Mouse (Mus musculus) myocyte (in vitro differentiated cells): Measurements from ENCODE around the gene Hcfc1. TPM values are rescaled to one million over a fixed set of nuclear protein-coding genes. Genes with fewer than 3 reads are reported as not detected.

Experiments
- H3K27me3 ChIP-seq: one replicate; pipeline ENCODE4 v1.6.1; 2011; ENCODE audit not compliant: control insufficient read depth, insufficient read depth, insufficient read length
- H3K36me3 ChIP-seq: one replicate; pipeline ENCODE4 v1.6.1; 2011; ENCODE audit not compliant: control insufficient read depth, insufficient read depth
- H3K4me2 ChIP-seq: one replicate; pipeline ENCODE4 v1.6.1; 2011; ENCODE audit warnings: low read depth, control low read depth
- H3K4me3 ChIP-seq: one replicate; pipeline ENCODE4 v1.5.1; 2011; ENCODE audit warnings: mild to moderate bottlenecking, control low read depth, moderate library complexity
- H3K79me2 ChIP-seq: one replicate; pipeline ENCODE4 v1.6.1; 2011; ENCODE audit not compliant: control insufficient read depth, insufficient read depth
- H3ac ChIP-seq: one replicate; pipeline ENCODE4 v1.6.1; 2011; ENCODE audit not compliant: control insufficient read depth, insufficient read length
- CEBPB ChIP-seq: IDR thresholded peaks from 2 replicates; pipeline ENCODE4 v1.6.1; 2011; ENCODE audit warnings: mild to moderate bottlenecking, moderate library complexity; ENCODE audit not compliant: poor library complexity, insufficient read depth, severe bottlenecking
- E2F4 ChIP-seq: IDR thresholded peaks from one replicate; pipeline ENCODE4 v1.6.1; 2011; ENCODE audit warnings: mild to moderate bottlenecking, control low read depth, moderate library complexity; ENCODE audit not compliant: insufficient read depth
- MAX ChIP-seq: IDR thresholded peaks from one replicate; pipeline ENCODE4 v1.6.1; 2011; ENCODE audit warnings: low read depth, mild to moderate bottlenecking, control low read depth
- MYOD1 ChIP-seq, 3 experiments: IDR thresholded peaks; one replicate each; pipeline ENCODE4 v1.6.1; 2011; ENCODE audit warnings: control low read depth in 2 of 3, low read depth in 2 of 3, mild to moderate bottlenecking in 2 of 3, moderate library complexity in 1 of 3; ENCODE audit not compliant: insufficient read length in 2 of 3, control insufficient read depth in 1 of 3
- MYOG ChIP-seq, 3 experiments: IDR thresholded peaks; one replicate each; pipeline ENCODE4 v1.6.1; 2011; ENCODE audit warnings: control low read depth in 2 of 3, low read depth in 2 of 3, mild to moderate bottlenecking in 2 of 3; ENCODE audit not compliant: insufficient read length in 2 of 3, control insufficient read depth in 1 of 3, insufficient read depth in 1 of 3
- POLR2A ChIP-seq: IDR thresholded peaks from one replicate; pipeline ENCODE4 v1.6.1; 2011; ENCODE audit warnings: low read depth, mild to moderate bottlenecking, control low read depth, moderate library complexity; ENCODE audit not compliant: insufficient read length
- POLR2AphosphoS2 ChIP-seq: IDR thresholded peaks from one replicate; pipeline ENCODE4 v1.6.1; 2011; ENCODE audit warnings: low read depth, control low read depth; ENCODE audit not compliant: insufficient read length
- REST ChIP-seq: IDR thresholded peaks from one replicate; pipeline ENCODE4 v1.6.1; 2011; ENCODE audit warnings: mild to moderate bottlenecking, control low read depth, moderate library complexity; ENCODE audit not compliant: insufficient read depth, insufficient read length
- SRF ChIP-seq: IDR thresholded peaks from one replicate; pipeline ENCODE4 v1.6.1; 2011; ENCODE audit warnings: low read depth; ENCODE audit not compliant: control insufficient read depth, insufficient read length
- TCF12 ChIP-seq: IDR thresholded peaks from one replicate; pipeline ENCODE4 v1.6.1; 2011; ENCODE audit warnings: mild to moderate bottlenecking, control low read depth; ENCODE audit not compliant: poor library complexity, insufficient read depth, severe bottlenecking
- TCF3 ChIP-seq: IDR thresholded peaks from one replicate; pipeline ENCODE4 v1.6.1; 2011; ENCODE audit warnings: low read depth, control low read depth; ENCODE audit not compliant: insufficient read length
- USF1 ChIP-seq: IDR thresholded peaks from one replicate; pipeline ENCODE4 v1.6.1; 2011; ENCODE audit warnings: low read depth, mild to moderate bottlenecking, control low read depth, moderate library complexity
- polyA plus RNA-seq: library from polyadenylated mRNA; unstranded; fragments of >200 nt; fragmentation: generic; extraction: Trizol; gene quantifications from one replicate; pipeline ENCODE4 v1.2.1, GENCODE M21; 2012; ENCODE audit warnings: missing spikeins

Gene Hcfc1
- polyA plus RNA-seq, 1 experiment: 38.1 TPM

DNA sequence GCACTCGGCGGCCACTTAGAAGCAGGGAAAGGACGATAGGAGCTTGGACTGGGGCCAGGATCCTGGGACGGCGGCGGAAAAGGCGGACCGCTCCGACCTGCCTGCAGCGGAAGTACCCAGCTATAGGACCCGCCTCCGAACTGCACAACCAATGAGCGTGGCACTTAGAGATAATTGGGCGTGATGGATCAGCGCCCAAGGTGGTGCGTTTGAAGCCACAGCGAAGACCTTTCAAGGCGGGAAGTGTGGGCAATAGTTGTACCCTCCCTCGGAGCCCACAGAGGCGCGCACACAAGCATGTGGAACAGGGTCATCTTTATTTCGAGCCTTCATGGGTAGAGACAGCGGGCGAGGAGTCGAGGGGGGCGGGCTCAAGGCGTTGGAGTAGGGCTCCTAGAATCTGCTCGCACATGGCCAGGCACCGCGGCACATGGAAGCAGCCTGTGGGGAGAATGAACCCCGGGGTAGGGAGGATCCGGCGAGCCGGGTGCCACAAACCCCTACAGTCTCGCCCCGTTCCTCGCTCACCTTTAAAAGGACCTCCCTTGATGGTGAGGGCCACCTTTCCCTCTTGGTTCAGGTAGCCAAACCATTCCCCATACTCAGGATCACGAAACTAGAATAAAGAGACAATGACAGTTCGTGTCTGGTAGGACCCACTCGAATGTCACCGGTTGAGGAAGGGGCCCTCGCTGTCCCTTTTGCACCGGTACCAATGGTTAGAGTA lies 44.2 kb downstream of the Hcfc1 start, which contains the start of the genes Arhgap4 and Naa10:
Arhgap4 (minus strand) TSS at position 48 of the 727 bp plus-strand sequence.
Naa10 (minus strand) TSS at position 122 of the 727 bp plus-strand sequence.
- Histone ChIP-seq H3K27me3 (no peaks in the 10 kb centered on the region), H3K79me2 (peaks cover 6% of the 10 kb centered on the region), H3ac (peak within 1 kb of the TSS; percentile 35), H3K4me3 (peak within 1 kb of the TSS; percentile 53), H3K4me2 (peak within 1 kb of the TSS; percentile 86), H3K36me3 (no peaks in the 10 kb centered on the region)
- TF ChIP-seq MYOD1 (IDR thresholded peaks at IDR 0.05; ENCODE audit: control insufficient read depth in 1 of 3, insufficient read length in 2 of 3, low read depth in 2 of 3) (no peak), POLR2AphosphoS2 (peak; percentile 79), CEBPB (no peak), TCF3 (no peak), TCF12 (no peak), E2F4 (no peak), SRF (no peak), MAX (no peak), USF1 (no peak), MYOG (IDR thresholded peaks at IDR 0.05; ENCODE audit: control insufficient read depth in 1 of 3, insufficient read depth in 1 of 3, insufficient read length in 2 of 3, low read depth in 2 of 3) (no peak), POLR2A (peak; percentile 51), REST (no peak)

DNA sequence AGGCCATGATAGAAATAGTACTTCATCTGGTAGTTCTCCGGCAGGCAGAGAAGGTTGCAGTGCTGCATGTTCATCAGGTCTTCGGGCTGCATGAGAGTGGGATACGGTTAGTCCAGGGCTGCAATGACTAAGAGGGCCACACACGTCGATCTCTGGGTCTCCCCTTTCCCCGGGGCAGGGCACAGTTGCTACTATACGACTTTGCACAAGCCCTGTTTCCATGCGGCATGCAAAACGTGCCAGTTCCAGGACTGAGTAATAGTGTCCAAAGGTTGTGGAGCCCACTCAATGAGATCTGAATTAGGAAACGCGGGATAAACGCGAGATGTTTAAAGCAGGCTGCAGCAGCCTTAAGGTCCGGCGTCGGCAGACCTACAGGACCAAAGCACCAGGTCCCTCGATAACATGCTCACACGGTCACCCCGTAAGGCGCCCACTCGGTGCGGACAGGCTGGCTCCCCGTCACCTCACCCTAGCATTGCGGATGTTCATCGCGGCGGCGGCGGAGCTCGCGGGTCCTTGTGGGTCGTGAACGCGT lies 44.8 kb downstream of the Hcfc1 start:
- TF ChIP-seq E2F4 (no peak), MAX (no peak), SRF (no peak), USF1 (no peak), TCF12 (no peak), REST (no peak), MYOG (IDR thresholded peaks at IDR 0.05; ENCODE audit: control insufficient read depth in 1 of 3, insufficient read depth in 1 of 3, insufficient read length in 2 of 3, low read depth in 2 of 3) (no peak), TCF3 (no peak), CEBPB (no peak), POLR2A (no peak), POLR2AphosphoS2 (no peak), MYOD1 (IDR thresholded peaks at IDR 0.05; ENCODE audit: control insufficient read depth in 1 of 3, insufficient read length in 2 of 3, low read depth in 2 of 3) (no peak)
- no peaks in the 10 kb centered on the region for H3K36me3 ChIP-seq
- peak overlapping the region; percentile 35 for H3ac ChIP-seq
- peak overlapping the region; percentile 86 for H3K4me2 ChIP-seq
- peaks cover 6% of the 10 kb centered on the region for H3K79me2 ChIP-seq
- H3K27me3 ChIP-seq: no peaks in the 10 kb centered on the region
- peak overlapping the region; percentile 53 for H3K4me3 ChIP-seq

DNA sequence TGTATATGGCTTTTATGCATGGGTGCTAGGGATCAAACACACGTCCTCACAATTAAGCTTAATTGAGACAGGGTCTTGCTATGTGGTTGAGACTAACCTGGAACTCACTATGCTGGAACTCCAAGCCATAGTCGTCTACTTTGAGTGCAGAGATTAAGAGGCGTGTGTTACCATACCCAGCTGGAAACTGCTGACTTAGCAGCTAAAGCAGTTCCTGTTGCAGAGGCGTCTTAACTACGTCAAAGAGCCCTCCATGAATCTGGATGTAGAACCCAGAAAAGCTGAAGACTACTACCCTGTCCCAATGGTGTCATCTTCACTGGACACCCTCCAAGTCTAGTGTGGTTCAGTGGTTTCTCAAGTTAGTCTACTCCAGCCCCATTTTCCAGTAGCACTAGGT lies 47.5 kb downstream of the Hcfc1 start:
- no peak for TF ChIP-seq TCF12
- no peak for TF ChIP-seq POLR2AphosphoS2
- TF ChIP-seq MAX: no peak
- TF ChIP-seq TCF3: no peak
- TF ChIP-seq E2F4: no peak
- no peak for TF ChIP-seq MYOD1 (IDR thresholded peaks at IDR 0.05; ENCODE audit: control insufficient read depth in 1 of 3, insufficient read length in 2 of 3, low read depth in 2 of 3)
- no peak for TF ChIP-seq MYOG (IDR thresholded peaks at IDR 0.05; ENCODE audit: control insufficient read depth in 1 of 3, insufficient read depth in 1 of 3, insufficient read length in 2 of 3, low read depth in 2 of 3)
- no peak for TF ChIP-seq REST
- TF ChIP-seq USF1: no peak
- TF ChIP-seq CEBPB: no peak
- TF ChIP-seq POLR2A: no peak
- TF ChIP-seq SRF: no peak
- H3K27me3 ChIP-seq: no peaks in the 10 kb centered on the region
- peaks cover 6% of the 10 kb centered on the region for H3K79me2 ChIP-seq
- no peak overlapping the region for H3ac ChIP-seq
- no peak overlapping the region for H3K4me3 ChIP-seq
- H3K4me2 ChIP-seq: no peak overlapping the region
- H3K36me3 ChIP-seq: no peaks in the 10 kb centered on the region

DNA sequence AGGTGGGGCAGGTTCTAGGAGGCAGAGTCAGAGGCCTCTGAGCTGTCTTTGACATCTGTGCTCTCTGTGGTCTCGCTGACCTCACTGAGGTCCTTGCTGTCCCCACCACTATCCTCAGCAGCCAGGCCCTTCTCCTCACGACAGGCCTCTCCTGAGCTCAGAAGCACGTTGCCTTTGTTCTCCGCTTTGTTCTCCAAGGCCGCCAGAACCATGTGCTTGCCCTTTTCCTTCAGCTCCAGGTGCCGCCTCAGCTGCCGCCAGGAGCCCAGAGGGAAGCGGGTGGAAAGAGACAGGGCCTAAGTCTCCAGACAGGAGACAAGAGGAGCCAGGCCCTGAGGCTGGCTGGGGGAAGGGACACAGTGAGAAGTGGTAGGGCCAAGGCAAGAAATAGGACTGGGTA lies 49.2 kb downstream of the Hcfc1 start:
- Histone ChIP-seq H3K36me3 (no peaks in the 10 kb centered on the region), H3K4me3 (no peak overlapping the region), H3K27me3 (no peaks in the 10 kb centered on the region), H3K79me2 (peaks cover 6% of the 10 kb centered on the region), H3ac (no peak overlapping the region), H3K4me2 (no peak overlapping the region)
- TF ChIP-seq MYOD1 (IDR thresholded peaks at IDR 0.05; ENCODE audit: control insufficient read depth in 1 of 3, insufficient read length in 2 of 3, low read depth in 2 of 3) (no peak), POLR2A (no peak), E2F4 (no peak), TCF12 (no peak), MYOG (IDR thresholded peaks at IDR 0.05; ENCODE audit: control insufficient read depth in 1 of 3, insufficient read depth in 1 of 3, insufficient read length in 2 of 3, low read depth in 2 of 3) (no peak), USF1 (no peak), REST (no peak), TCF3 (no peak), CEBPB (no peak), SRF (no peak), POLR2AphosphoS2 (no peak), MAX (no peak)
